Mouse (Mus musculus): ENCODE results near the gene Rxrg.
A peak's percentile ranks its signal among the peaks of the same experiment; 100 is the strongest.

The Rxrg gene

GRCm38 (mm10) chr1:167648670-167649069 lies 50.5 kb downstream of the Rxrg start:
- no peak for DNase-seq

GRCm38 (mm10) chr1:167649122-167649633 lies 51.0 kb downstream of the Rxrg start:
- DNase-seq = no peak

- no peak for DNase-seq
Measured at GRCm38 (mm10) chr1:167652336-167652735, 54.2 kb downstream of the Rxrg start.

GRCm38 (mm10) chr1:167659065-167659464 lies 60.9 kb downstream of the Rxrg start:
- DNase-seq = no peak

GRCm38 (mm10) chr1:167660521-167661101 lies 62.4 kb downstream of the Rxrg start:
- DNase-seq = peak in 1 of 2 experiments; percentile 4

GRCm38 (mm10) chr1:167661123-167661522 lies 62.9 kb downstream of the Rxrg start:
- DNase-seq = peak in 1 of 2 experiments; percentile 2

GRCm38 (mm10) chr1:167663136-167663535 lies 65.0 kb downstream of the Rxrg start:
- no peak for DNase-seq

- DNase-seq = no peak
Measured at GRCm38 (mm10) chr1:167669796-167670195, 71.6 kb downstream of the Rxrg start.

- DNase-seq = no peak
Measured at GRCm38 (mm10) chr1:167672433-167672987, 74.3 kb downstream of the Rxrg start.

GRCm38 (mm10) chr1:167679061-167679460 lies 80.9 kb downstream of the Rxrg start:
- no peak for DNase-seq

- DNase-seq = no peak
Measured at GRCm38 (mm10) chr1:167688001-167688346, 89.8 kb downstream of the Rxrg start.

GRCm38 (mm10) chr1:167688347-167689231 lies 90.4 kb downstream of the Rxrg start:
- no peak for DNase-seq

GRCm38 (mm10) chr1:167689232-167689261 lies 90.9 kb downstream of the Rxrg start, which contains the start of gene Lmx1a:
TSS of gene Lmx1a (plus strand) at chr1:167689237.
- no peak for DNase-seq
